Mouse (Mus musculus) retina, postnatal 1 day (tissue): Measurements from ENCODE around the gene Draxin.

Experiments
- DNase-seq: peaks from one replicate; pipeline ENCODE4 v3.0.0-alpha.2; 2012

Gene Draxin

DNA sequence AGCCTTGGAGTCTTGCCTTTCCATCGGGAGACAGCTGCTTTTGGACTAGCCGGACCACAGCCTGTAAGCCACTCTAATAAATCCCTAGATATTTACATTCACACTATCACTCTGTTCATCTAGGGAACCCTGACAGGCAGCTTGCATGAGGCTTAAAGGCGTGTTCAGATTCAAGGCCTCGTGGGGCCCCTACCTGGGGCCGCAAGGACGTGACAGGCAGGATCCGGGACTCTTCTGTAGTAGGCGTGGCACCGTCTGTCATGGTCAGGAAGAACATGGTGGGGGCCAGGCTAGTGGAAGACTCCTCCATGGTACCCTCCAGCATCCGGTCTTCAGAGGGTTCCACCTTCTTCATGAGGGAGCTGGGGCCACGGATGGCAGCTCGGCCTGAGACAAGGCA, 18.0 kb downstream of the Draxin start:
- no peak for DNase-seq

DNA sequence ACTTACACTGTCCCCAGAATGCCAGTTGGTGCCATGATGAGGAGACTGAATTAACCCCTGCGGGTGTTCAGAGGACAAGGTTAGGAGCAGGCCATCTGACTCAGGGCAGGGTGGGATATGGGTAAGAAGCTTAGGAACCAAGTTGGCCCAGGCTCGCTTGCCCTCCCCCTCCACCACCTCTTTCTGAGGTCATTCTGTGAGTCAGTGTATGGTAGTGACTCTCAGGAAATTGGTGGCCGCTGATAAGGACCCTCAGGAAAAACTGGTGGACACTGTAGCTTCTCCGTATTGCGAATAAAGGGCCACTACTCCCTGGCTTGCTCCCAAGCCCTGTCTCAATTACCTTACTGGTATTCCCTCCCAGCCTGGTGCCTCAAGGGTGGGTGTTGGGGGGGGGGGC, 21.3 kb downstream of the Draxin start:
- DNase-seq: no peak

DNA sequence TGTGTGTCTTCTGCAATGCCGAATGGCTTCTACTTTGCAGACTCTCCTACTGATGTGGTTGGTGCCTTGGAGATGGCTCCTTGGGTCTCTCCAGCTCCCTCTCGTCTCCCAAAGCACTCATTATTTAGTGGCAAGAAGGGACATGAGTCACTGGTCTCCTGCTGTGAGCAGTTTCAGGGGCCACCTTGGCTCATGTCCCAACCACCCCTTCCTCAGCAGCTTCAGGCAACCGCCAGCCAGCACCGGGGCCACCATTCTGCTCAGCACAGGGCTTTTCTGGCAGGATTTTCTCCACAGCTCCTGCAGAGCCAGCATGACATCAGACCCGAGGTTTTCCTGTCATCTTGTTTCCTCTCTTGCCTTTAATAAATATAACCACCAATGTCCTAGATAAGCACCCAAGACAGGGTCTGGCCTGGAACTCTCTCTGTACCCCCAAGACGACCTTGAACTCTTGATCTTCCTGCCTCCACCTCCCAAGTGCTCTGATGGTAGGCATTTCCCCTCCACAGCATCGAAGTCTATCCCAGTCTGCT, 21.9 kb downstream of the Draxin start:
- DNase-seq: no peak

DNA sequence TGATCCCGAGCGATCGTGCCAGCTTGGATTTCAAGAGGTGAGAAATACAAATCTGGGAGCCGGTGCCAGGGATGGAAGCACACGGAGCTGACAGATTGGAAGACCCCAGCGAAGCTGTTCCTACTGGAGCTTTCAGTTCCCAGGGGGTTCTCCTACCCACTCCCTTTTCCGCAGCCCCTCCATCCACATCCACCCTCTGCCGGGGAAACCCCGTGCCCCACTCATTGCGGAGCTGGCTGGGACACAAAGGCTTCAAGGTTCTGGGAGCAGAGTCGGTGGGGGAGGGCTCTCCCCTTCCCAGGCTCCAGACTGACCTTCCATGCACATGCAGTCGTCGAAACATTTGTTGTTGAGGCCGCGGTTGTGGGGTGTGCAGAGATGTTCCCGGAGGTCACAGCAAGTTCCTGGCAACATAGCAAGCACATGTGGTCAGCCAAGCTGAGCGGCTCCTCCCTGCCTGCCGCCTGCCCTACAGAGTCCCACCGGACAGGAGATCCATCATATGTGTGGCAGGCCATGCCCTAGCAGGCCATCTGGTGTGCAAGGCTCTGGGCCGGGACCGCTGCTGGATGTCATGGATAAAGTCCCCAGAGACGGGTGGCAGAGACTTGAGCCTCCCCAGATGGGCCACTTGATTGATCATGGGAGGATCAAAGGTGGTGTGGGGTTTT, 22.7 kb downstream of the Draxin start:
- DNase-seq: no peak

DNA sequence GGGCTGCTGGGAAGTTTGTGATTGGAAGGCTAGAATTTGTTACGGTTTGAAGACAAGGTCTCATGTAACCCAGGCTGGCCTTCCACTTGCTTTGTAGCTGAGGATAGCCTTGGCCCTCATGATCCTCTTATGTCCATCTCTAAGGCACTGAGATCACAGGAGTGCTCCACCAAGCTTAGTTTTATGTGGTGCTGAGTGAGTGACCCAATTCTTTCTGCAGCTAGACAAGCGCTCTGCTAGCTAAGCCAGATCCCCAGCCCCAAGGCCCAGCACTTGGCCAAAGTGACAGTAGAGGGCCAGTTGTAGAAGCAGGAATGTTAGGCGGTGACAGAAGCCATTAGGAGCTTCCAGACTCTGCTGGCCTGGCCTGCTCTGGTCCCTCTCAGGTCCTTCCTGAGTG, 26.4 kb downstream of the Draxin start:
- peak; percentile 50 for DNase-seq

DNA sequence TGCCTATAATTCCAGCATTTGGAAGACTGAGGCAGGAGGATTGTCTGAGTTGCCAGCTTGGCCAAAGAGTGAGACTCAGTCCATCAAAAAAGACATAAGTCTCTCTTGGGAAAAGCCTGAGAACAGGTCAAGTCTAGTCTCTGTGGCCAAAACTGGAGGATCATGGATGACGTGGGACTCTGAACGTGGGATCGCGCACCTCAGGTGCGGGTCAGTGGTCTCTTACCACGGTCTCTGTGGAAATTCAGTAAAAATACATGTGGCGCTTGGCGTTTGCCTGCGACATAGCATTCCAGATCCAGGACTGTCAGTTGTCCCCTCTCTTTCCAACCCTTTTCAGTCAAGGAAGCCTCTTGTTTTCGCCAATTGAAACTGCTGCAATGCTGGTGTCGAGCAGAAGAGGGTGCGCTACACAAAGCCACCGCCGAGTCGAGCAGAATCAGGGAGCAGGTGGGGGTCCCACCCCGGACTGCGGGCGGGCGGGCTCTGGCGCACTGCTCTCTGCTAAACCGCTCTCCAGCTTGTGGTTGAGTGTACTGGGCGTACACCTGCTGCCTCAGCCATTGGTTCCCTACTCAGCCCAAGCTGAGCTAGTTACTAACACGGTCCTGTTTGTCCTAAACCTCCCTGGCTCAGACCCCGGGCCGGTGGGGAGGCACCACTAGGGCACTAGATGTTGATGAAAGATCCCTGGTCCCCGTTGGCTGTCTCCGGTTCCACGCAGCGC, 28.5 kb downstream of the Draxin start:
- peak; percentile 88 for DNase-seq

DNA sequence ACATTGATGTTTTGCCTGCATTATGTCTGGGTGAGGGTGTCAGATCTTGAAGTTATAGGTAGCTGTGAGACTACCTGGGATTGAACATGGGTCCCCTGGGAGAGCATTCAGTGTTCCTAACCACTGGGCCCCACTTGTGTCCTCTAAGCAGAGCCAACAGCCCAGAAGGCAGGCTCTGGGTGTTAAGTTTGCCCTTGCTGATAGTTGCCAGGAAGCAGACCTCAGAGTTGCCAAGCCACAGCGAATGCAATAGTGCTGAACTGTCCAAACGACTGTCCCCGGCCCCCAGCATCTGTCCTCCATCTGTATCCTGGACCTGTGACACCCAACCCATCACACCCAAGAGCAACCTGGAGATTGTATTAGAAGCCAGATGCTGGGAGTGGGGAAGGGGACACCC, 31.8 kb downstream of the Draxin start:
- DNase-seq: no peak

DNA sequence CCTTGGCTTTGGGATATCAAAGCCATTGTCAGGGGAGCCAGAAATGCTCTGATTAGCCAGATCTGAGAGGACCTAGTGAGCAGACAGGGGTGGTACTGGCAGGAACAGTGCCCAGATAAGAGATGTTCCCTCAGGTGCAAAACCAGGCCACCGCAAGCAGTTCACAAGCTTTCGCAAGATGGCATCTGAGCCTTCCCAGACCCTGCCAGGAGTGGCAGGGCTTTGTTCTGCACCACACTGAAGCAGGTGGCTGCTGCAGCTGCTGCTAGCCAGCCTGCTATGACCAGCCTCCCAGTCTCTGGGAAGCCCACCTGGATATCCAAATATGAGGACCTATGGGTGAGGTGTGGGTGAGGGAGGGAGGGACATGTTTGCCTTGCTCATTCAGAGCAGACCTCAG, 32.6 kb downstream of the Draxin start:
- no peak for DNase-seq

DNA sequence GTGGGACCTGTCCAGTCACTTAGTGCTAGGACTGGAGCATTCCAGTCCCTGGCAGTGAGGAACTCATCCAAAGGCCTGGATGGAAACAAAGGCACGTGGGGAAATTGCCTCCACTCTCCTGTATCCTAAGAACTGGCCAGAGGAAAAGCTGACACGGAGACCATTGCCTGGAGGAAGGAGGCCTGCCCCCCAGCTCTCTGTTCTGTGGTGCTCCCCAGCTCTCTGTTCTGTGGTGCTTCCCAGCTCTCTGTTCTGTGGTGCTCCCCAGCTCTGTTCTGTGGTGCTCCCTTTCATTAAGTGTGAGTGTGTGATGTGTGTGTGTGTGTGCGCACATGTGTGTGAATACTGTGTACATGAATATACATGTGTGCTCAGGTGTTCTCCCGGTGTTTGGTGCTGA, 35.4 kb downstream of the Draxin start:
- no peak for DNase-seq

DNA sequence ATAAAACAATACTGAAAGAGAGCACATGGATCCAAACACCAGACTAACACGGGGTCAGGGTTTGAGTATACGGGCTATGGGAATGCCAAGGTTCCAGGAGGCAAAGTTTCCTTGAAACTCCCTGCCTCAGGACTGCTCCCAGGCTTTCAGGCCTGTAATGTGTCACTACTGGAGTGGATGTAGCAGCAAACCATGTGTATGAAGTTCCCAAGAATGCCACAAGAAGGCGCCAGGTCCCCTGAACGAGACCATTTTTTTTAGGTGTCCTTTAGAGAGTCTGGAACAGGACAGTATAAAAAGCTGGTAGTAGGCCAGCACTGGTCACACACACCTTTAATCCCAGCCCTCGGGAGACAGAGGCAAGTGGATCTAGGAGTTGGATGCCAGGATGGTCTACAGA, 36.3 kb downstream of the Draxin start:
- DNase-seq: no peak

DNA sequence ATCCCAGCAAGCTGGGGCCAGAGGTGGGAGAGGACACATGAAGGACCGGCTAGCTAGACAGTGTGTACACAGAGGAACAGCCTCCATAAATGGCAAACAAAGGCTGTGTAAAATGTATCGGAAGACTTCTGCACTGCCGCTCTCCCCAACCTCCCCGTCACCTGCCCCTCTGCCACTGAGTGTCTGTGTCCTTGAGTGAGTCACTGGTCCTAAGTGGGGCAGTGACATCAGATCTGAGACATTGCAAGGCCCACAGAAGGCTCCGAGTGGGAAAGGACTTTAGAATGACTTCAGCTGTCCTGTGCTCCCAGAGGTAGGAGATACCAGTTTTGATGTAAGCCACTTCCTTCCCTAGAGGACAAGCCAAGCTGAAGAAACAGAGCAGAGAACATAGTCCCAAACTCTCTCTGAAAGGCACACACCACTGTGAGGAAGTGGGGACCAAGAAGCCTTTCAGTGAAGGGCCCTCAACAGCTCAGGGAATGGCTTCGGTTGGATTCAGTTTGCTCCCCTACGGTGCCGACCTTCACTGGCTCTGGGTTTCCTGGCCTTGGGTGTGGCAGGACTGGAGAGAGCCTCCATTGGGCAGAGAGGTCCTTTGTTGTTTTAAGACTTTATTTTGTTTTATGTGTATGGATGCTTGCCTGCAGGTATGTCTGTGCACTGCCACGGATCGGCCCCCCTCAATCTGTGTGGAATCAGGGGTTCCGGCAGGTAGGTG, 37.8 kb downstream of the Draxin start:
- DNase-seq: no peak

DNA sequence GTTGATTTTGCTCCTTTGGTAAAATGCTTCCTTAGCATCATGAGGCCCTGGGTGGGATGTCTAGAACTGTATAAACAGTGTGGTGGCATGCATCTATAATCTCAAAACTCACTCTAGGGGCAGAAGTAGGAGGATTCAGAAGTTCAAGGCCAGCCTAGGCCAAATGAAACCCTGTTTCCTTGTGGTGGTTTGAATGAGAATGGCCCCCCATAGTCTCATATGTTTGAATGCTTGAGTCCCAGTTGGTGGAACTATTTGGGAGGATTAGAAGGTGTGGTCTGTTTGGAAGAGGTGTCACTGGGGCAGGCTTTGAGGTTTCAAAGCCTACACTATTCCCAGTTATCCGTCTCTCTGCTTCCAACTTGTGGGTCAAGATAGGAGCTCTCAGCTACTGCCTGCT, 39.3 kb downstream of the Draxin start:
- DNase-seq: no peak

DNA sequence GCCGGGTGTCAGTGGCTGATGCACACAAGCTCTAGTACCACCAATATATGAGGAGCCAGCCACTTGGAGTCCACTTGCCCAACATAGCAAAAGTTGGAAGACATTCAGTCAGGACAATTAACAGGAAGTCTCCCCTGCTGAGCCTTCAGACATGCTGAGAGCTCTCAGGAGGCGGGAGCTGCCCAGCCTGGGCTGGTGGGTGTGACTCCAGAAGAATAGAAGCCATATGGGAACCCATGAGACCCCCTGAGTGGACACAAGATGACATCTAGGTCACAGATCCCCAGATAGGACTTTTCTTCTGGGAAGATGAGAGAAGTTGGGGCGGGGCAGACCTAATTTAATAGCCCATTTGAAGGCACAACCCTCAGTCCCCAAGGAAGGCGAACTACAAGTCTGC, 41.3 kb downstream of the Draxin start:
- DNase-seq: peak; percentile 50

DNA sequence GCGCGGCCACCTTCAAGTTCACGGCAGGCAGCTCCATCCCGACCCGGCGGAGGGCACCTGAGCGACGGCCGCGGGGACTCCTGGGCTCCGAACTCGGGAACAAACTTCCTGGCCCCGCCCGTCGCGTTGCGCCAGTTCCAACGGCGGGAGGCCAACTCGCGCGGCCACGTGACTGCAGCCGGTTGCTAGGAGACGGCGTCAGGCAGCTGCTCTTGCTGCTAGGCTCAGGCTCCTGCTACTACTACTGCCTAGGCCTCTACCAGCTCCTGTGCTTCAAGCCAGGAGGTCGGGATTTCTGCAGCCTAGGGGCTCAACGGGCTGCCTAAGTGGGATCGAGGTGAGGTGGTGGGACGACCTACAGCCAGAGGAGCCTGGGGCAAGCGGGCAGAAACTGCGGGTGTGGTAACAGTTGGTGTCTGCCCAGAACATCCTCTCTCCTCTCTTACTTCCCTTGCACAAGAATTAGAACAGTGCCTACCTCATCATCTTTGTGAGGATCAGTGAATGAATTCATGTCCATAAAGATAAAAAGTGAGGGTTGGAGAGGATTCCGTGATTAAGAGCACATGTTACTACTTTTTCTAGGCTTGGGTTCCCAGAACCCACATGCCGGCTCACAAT, 42.5 kb downstream of the Draxin start, which contains the start of gene Agtrap:
Gene Agtrap, minus strand, starts transcription at position 125 of the 621 bp plus-strand sequence.
- peak; percentile 95 for DNase-seq

DNA sequence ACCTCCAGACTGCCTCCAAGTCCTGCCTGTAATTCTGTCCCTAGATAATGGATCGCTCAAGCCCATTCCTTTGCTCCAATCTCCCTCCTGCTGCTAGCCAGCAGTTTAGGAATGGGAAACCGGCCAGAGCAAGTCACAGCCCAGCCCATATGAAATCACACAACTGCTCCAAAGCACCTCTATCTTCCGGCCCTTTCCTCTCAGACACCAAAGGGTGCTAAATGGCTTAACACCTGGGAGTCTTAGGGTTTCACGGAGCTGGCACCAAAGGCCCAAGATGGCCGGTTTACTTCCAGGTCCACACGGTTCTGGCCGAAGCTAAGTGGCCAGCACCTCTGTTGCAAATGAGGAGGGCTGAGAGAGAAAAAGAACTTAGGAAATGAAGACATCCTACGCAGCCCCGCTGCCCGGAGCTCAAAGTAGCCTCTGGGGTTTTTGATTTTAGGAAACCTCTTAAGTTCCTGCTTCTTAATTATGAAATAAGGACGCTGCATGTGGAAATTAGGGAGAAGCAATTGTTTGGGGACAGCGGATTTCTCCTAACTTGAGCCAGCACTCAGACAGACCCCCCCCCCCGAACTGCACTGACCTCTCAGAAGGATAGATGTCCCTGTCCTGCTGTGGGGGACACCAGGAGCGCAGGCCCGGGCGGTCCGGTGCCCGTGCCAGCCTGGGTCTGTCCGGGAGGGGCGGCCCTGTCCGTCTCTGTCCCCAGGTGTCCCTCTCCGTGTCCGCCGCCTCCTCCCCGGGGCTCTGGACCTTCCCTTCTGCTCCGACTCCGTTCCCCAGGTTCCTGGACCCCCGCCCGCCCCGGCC, 43.2 kb downstream of the Draxin start:
- DNase-seq: no peak

DNA sequence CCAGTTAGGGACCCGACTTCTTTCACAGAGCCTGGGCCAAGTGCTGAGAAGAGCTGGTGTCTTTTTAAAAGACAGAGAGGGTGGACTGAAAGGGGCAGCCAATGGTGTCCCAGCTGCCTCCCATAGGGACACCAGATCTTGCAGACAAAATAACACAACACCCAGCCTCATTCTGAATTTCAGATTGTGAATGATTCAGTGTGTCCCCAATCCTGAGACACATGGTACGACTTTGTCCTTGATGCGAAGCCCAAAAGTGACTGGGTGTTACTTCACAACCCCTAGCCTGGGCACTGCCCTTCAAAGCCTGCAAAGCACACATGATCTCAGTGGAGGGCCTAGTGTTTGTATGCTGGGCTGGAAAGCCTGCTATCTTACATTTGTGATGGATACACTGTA, 44.6 kb downstream of the Draxin start:
- DNase-seq: no peak

DNA sequence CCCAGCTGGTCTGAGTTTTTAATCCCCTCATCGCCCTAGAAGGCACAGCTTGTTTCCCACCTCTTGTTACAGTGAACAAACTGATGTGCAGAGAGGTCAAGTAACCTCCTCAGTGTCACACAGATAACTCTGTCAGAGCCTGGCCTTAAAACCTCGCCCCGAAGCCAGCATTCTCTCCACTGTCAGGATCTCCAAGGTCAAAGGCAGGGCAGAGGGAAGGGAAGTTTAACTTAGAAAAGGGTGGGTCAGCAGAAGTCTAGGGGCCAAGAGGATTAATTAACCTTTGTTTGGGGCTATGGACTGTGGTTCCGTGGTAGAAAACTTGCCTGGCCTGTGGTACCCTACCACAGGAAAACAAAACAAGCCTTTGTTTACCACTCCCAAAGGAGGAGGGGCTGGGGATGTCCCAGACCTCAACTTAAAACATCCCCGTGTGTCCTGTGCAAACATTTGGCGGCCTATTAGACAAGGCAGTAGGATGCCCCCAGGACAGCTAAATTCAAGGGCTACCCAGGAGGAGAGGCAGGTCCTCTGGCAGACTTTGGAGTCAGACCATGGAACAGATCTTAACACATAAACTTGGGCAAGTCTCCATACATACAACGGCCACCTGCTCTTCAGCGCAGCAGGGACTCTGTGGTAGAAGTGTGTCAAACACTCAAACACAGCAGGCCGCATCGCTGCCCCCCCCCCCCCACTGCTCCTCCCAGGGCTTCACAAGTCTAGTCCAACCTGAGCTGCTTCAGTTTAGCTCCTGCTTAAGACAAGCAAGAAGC, 45.2 kb downstream of the Draxin start:
- peak; percentile 56 for DNase-seq

DNA sequence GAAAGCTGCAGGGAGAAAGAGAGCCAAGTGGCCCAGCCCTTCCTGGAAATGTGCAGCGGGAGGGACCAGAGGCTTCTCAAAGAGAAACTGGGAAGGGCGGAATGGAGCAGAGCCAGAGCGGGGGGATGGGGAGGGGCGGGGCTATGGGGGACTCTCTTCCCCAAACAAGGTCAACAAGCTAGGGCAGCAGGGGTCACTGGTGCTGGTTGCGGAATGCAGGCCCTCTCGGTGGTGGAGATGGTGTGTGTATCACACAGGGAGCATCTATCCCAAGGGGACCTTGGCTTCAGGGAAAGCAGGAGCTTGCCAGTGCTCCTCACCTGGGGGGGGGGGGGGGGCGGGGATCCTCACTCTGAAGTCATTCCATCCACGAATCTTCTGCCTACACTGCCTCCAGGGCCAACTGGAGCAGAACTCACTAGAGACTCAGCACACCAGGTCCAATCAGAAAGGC, 46.2 kb downstream of the Draxin start:
- DNase-seq: peak; percentile 59

DNA sequence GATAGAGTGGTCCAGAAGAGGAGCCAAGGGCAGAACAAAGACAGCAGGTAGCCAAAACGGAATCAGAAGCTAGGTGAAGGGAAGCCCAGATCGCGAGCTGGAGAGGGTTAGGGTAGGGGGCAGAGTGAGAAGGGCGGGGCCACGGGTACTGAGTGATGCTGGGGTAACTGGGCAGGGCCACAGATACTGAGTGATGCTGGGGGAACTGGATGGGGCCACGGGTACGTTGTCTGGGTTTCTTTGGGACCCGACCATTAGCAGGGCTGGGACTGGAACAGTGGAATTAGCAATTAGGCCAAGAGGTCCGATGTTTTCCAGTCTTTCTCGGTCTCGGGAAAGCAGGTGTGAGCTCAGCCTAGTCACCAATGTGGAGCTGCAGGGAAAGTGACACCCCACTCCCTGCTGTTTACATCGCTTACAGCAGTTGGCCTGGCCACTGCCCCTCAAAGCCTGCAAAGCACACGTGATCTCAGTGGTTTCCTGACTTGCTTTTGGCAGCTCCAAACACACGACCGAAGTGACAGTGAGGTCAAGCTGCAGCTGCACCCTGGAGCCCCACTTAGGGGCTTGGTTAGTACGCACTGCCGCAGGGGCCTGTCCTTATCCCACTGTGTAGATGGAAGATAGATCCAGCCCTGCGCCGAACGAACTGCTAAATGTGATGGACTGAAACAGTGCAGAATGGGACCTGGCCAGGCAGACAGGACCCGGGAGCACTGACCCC, 47.2 kb downstream of the Draxin start:
- peak; percentile 60 for DNase-seq

DNA sequence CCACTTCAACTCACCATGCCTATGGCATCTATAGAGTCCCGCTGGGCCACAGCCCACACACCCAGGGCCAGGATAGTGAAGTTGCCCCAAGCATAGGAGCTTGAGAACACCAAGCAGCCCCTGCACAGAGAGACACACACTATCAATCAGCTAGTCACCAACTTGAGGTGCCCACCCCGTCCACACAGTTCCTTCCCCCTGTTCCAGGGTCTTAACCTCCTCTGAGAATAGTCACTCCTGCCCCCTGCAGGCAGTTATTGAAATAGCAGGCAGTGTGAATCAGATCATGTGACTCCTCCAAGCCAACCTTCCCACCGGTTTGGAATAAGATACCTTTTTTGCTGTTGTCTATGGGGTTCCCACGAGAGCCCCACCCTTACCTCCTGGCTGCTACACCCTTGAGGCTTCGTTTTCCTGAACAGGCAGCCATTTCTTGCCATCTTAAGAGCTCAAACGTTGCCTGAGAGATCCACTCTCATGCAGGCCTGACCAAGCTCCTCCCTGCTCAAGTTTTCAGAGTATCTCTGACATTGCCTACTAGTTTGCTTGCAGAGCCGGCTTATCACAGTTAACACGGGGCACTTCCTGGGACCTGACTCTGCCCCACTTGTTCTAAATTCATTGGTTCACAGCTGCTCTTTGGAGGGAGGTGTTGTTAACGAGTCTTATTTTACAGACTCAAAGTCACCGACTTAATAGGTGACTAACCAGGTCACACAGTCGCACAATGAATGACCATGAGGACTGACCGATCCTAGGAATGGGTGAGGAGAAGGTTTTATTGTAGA, 48.0 kb downstream of the Draxin start:
- peak; percentile 86 for DNase-seq
